Mouse (Mus musculus) yolk sac, embryonic 10.5 days (tissue): ENCODE measurements around the gene Ambra1.

Experiments used
- DNase-seq: peaks from one replicate; pipeline ENCODE4 v3.0.0-alpha.2; 2017; ENCODE audit warnings: low spot score

Ambra1 gene

GRCm38 (mm10) chr2:91735221-91735620 is 5.3 kb downstream of the Ambra1 start:
- no peak for DNase-seq

GRCm38 (mm10) chr2:91739586-91739985 is 9.7 kb downstream of the Ambra1 start:
- no peak for DNase-seq

- DNase-seq, result no peak
These were observed 14.8 kb downstream of the Ambra1 start for GRCm38 (mm10) chr2:91744686-91745085.

- no peak for DNase-seq
These were observed 19.9 kb downstream of the Ambra1 start for GRCm38 (mm10) chr2:91749811-91750261.

- no peak for DNase-seq
These were observed 42.2 kb downstream of the Ambra1 start for GRCm38 (mm10) chr2:91771921-91772705.

- no peak for DNase-seq
These were observed 43.4 kb downstream of the Ambra1 start for GRCm38 (mm10) chr2:91773309-91773708.

- peak; percentile 3 for DNase-seq
These were observed 49.2 kb downstream of the Ambra1 start for GRCm38 (mm10) chr2:91779166-91779565.

- DNase-seq, result no peak
These were observed 61.7 kb downstream of the Ambra1 start for GRCm38 (mm10) chr2:91791621-91792020.

- no peak for DNase-seq
These were observed 62.4 kb downstream of the Ambra1 start for GRCm38 (mm10) chr2:91792346-91792745.

GRCm38 (mm10) chr2:91794466-91794865 is 64.5 kb downstream of the Ambra1 start:
- no peak for DNase-seq

- no peak for DNase-seq
These were observed 65.2 kb downstream of the Ambra1 start for GRCm38 (mm10) chr2:91795091-91795490.

- DNase-seq, result peak; percentile 24
These were observed 81.5 kb downstream of the Ambra1 start for GRCm38 (mm10) chr2:91811433-91811832.

GRCm38 (mm10) chr2:91816741-91817140 is 86.8 kb downstream of the Ambra1 start:
- no peak for DNase-seq

- peak; percentile 62 for DNase-seq
These were observed 102.3 kb downstream of the Ambra1 start for GRCm38 (mm10) chr2:91832227-91832626.

- DNase-seq, result no peak
These were observed 104.3 kb downstream of the Ambra1 start for GRCm38 (mm10) chr2:91834272-91834671.

GRCm38 (mm10) chr2:91835031-91835430 is 105.1 kb downstream of the Ambra1 start:
- DNase-seq, result peak; percentile 21

- no peak for DNase-seq
These were observed 105.7 kb downstream of the Ambra1 start for GRCm38 (mm10) chr2:91835631-91836030.

GRCm38 (mm10) chr2:91844085-91844484 is 114.2 kb downstream of the Ambra1 start:
- no peak for DNase-seq

- DNase-seq, result no peak
These were observed 122.7 kb downstream of the Ambra1 start for GRCm38 (mm10) chr2:91852446-91853191.

- DNase-seq, result no peak
These were observed 124.6 kb downstream of the Ambra1 start for GRCm38 (mm10) chr2:91854575-91854974.

GRCm38 (mm10) chr2:91856958-91857357 is 127.0 kb downstream of the Ambra1 start:
- DNase-seq, result no peak

GRCm38 (mm10) chr2:91859423-91859822 is 129.5 kb downstream of the Ambra1 start:
- DNase-seq, result no peak

GRCm38 (mm10) chr2:91870754-91871153 is 140.8 kb downstream of the Ambra1 start:
- no peak for DNase-seq
